Mouse (Mus musculus): ENCODE measurements around the gene Daglb. TPM values are rescaled to one million over a fixed set of nuclear protein-coding genes. Genes with fewer than 3 reads are reported as not detected.
"Not testable (repeated sequence)": the region's sequence is repeated elsewhere in the genome, so short reads cannot be mapped to it uniquely, and the experiment has no call there.

Gene Daglb
- total RNA-seq, 2 experiments from 2014 or later = 14.8 to 18.6 TPM

- DNase-seq (ENCODE audit: low spot score in 2 of 2) = no peak
Measured at GRCm38 (mm10) chr5:143484955-143485354, 20.6 kb downstream of the Daglb start.

- no peak for DNase-seq (ENCODE audit: low spot score in 2 of 2)
Measured at GRCm38 (mm10) chr5:143487193-143487592, 22.8 kb downstream of the Daglb start.

DNA sequence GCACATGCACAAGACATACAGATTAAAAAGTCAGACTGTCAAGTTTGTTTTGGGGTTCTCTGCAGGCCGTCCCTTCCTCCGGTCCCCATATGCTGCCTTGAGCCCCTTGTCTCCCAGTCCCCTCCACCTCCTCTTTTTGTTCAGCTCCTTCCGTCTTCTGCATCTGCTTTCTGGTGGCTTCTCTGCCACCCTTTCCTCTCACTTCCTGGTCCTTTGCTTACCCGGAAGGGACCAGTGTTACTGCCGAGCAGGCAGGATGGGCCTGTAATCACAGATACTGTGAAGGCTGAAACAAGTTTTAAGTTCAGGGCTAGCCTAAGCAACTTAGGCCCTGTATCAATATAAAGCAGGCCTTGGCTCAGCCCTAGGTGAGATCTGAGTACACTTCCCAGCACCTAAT, 23.6 kb downstream of the Daglb start:
- DNase-seq (ENCODE audit: low spot score in 2 of 2) = no peak

GRCm38 (mm10) chr5:143489749-143490342, 25.5 kb downstream of the Daglb start:
- no peak for DNase-seq (ENCODE audit: low spot score in 2 of 2)

- no peak for DNase-seq (ENCODE audit: low spot score in 2 of 2)
Measured at GRCm38 (mm10) chr5:143491736-143492135, 27.4 kb downstream of the Daglb start.

GRCm38 (mm10) chr5:143493163-143493562, 28.8 kb downstream of the Daglb start:
- no peak for DNase-seq (ENCODE audit: low spot score in 2 of 2)

- DNase-seq (ENCODE audit: low spot score in 2 of 2) = no peak
Measured at GRCm38 (mm10) chr5:143495708-143496107, 31.3 kb downstream of the Daglb start.

- DNase-seq (ENCODE audit: low spot score in 2 of 2) = no peak
Measured at GRCm38 (mm10) chr5:143497451-143497850, 33.1 kb downstream of the Daglb start.

GRCm38 (mm10) chr5:143499197-143499596, 34.8 kb downstream of the Daglb start:
- no peak for DNase-seq (ENCODE audit: low spot score in 2 of 2)

DNA sequence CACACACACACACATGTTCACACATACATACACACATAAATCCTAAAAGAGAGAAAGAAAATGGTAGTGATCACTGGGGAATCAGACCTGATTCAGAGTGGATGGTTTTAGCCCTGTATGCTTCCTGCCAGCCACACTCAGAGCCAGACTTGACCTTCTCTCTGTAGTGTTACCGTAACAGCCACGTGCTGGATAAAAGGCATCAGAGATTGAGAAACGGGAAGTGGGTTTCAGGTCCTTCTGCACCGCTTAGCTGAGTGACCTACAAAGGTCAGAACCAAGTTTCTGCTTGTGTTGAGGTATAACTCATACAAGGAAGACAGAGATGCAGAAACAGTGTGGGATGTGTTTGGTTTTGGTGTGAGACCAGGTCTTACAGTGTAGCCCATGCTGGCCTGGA, 35.3 kb downstream of the Daglb start:
- DNase-seq (ENCODE audit: low spot score in 2 of 2) = no peak

GRCm38 (mm10) chr5:143500711-143501110, 36.3 kb downstream of the Daglb start:
- DNase-seq (ENCODE audit: low spot score in 2 of 2) = not testable (repeated sequence)

DNA sequence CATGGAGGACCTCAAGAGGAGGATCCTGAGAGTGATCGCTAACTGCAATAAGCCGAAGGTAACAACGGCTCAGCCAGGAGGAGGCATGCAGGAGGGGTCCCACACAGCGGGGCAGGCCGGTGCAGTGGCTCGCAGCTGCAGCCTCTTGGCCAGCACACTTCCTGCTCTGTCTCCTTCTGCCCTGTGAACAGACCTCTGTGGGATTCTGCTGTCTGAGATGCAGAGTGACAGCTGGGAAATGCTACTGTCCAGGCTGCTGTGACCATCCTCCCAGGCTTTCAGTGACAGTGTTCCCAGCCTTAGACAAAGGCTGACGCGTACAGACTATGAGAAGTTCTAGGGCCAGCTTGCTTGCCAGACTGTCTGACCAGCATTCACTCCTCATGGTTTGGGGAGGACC, 36.8 kb downstream of the Daglb start:
- no peak for DNase-seq (ENCODE audit: low spot score in 2 of 2)

DNA sequence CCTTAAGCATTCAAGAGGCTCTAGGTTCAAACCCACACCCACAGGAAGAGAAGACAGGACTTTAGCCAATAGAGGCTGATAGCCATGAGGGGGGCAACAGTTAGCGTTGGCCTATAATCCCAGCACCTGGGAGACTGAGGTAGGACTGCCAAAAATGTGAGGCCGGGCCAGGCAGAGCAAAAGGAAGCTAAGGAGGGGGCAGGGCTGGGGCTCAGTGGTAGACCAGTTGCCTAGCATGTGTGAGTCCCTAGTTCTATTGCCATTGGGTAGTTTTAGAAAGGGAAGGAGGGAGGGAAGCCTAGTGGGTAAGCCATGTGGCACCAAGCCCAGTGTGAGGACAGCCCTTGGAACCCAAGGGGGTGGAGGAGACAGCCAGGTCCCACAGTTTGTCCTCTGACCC, 37.3 kb downstream of the Daglb start:
- no peak for DNase-seq (ENCODE audit: low spot score in 2 of 2)

DNA sequence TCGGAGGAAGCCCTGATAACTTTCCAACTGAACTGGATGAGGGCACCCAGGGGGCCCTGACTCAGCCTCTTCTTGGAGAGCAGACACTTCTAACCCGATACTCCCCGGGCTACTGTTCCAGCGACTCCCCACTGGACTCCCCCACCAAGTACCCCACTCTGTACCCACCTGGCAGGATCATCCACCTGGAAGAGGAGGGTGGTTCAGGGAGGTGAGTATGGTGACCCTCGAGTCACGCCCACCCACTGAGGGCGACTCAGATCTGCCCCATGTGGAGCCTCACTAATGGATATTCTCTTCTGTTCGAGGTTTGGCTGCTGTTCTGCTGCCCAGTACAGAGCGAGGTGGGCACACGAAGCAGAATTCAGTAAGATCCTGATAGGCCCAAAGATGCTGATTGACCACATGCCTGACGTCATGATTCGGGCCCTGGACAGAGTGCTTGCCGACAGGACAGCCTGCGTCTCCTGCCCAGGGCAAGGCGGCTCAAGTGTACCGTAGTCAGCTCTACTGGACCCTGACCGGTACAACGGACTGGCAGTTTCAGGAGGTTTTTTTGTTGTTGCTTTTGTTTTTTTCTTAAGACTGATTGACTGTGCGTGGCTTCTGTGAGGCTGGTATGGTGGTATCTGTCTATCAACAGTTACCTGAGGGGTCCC, 38.6 kb downstream of the Daglb start:
- no peak for DNase-seq (ENCODE audit: low spot score in 2 of 2)

DNA sequence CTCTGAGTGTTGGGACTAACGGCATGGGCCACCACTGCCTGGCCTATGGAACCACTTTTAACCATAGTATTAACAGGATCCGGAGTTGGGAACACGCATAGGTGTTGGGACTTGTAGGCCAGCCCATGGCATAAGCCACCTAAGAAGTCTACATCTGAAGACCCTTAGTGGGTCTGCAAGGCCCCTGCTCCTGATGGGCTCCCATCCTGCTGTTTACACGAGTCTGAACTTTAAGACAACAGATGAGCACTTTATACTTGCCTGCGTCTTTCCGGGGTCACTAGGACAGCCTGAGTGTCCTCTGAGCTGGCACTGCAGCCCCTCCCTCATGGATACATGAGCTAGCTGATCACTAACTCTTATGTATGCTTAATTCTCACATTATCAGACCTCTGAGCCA, 39.4 kb downstream of the Daglb start:
- DNase-seq (ENCODE audit: low spot score in 2 of 2) = no peak

GRCm38 (mm10) chr5:143504453-143504852, 40.1 kb downstream of the Daglb start:
- DNase-seq (ENCODE audit: low spot score in 2 of 2) = no peak

DNA sequence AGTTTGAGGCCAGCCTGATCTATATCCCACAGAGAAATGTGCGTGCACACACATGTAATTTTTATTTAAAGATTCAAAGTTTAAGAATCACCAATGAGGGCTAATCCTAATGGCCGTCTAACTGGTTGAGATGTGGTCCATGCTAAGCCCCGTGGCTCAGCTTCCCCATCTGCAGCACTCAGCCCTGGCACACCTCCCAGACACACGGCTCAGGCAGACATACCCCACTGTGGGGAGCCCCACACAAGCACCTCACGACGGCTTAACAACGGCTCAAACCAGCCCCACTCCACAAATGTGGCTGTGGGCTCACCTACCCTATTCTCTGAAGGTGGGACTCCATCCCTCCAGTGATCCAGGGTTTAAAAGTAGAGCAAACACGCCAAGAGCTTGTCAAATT, 40.7 kb downstream of the Daglb start:
- no peak for DNase-seq (ENCODE audit: low spot score in 2 of 2)

- DNase-seq (ENCODE audit: low spot score in 2 of 2) = no peak
Measured at GRCm38 (mm10) chr5:143505545-143505944, 41.2 kb downstream of the Daglb start.

DNA sequence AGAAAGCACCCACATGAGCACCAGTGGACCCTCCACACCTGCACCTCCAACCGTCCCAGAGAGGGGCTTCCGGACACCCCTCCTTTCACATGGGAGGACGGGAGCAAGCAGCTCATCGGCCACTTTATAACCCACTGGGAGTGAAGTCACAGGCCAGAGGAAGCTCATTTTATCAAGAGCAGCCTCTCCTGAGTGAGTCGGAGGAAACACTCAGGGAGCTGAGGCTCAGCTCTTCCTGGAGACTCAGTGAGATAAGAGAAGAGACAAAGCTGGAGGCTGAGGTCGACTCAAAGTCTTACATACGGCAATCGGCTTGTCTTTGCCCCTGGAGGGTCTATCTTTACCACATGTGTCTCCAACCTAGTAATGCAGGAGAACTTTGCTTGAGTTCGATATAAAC, 44.9 kb downstream of the Daglb start:
- no peak for DNase-seq (ENCODE audit: low spot score in 2 of 2)

DNA sequence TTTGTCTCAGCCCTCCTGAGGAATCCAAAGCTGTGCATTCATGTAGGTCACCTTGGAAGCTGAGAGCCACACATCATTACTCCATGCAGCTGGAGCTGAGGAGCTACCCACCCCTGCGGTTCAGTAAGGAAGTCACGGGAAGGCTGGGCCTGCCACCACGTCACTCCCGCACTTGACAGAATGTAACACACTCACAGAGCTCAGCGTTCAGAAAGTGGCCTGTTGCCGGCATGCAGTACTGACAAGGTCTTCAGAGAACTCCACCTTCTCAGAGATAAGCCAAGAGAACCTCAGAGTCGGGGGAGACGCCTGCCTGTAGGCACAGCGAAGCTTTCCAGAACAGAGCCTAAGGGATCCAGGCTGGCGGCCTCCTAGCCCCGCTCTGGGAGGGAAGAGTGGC, 45.4 kb downstream of the Daglb start:
- DNase-seq (ENCODE audit: low spot score in 2 of 2) = no peak

GRCm38 (mm10) chr5:143511577-143511976, 47.2 kb downstream of the Daglb start:
- DNase-seq (ENCODE audit: low spot score in 2 of 2) = no peak

GRCm38 (mm10) chr5:143512305-143512704, 47.9 kb downstream of the Daglb start:
- DNase-seq (ENCODE audit: low spot score in 2 of 2) = no peak

DNA sequence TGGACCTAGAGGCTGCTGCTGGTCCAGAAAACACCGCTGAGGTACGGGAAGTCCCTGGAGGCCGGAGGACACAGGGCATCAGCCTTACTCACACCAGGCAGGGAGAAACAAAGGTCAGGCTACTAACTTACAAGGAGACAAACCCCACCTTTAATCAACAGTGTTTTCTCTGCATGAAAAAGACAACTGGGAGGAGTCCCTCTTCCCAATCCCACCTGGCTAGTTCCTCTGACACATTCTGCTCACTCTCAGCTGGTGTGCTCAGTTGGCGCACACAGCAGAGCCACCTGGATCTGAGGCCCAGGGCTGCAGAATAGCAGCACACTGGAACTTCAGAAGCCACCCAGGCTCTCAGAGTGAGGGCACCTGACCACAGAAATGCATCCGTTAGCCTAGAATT, 50.5 kb downstream of the Daglb start:
- no peak for DNase-seq (ENCODE audit: low spot score in 2 of 2)
